Mouse (Mus musculus) kidney, postnatal 25 days (tissue): ENCODE results near the gene Ndufa9.

ENCODE experiments used
- DNase-seq, 2 experiments: peaks; one replicate each; pipeline ENCODE4 v3.0.0; 2021; ENCODE audit warnings: mixed read lengths in 2 of 2

Gene Ndufa9

DNA sequence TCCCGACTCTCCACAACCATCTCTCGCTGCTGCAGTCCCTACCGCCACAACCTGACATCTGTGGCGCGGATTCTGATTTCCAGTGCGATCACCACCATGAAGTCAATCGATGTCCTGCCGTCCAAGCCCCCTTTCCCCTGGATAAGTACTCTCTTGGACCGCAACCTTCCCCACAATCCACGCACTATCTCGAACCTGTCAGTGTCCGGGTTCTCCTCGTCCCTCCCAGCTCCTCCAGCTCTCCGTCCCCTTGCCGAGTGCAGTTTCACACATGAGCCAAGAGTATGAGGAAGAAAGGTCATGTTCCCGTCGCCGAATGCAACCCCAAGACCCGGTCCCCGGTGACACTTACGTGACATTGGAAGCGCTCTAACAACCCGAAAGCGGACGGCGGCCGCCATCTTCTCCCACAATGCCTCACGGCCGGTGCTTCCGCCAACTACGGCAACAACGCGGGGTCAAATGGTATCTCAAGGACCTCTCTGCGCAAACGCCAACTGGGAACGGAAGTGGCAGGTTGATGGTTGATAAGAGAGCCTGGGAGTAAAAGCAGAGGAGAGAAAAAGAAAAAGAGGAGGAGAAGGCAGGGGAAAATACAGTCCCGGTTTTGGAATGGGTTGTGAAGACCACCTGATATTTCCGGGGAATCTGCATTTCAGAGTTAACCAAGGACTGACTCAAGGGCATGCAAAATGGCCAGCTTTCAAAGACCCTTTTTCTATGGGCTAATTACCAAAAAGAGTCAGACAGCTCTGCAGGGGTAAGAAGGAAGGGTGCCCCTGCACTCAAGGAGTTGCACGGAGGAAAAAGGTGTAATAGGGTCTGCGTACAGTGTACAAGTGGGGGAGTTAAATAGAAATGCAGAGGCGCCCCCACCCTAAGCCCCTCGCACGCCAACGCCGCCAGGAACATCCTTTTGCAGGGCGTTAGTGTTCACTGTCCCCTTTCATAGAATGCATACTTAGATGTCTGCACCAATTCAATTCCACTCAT, at the start of gene Ndufa9:
Gene Ndufa9 (minus strand): TSS at position 425 of the 993 bp plus-strand sequence.
- DNase-seq: peak; percentile 97

GRCm38 (mm10) chr6:126877118-126877517, 28.2 kb upstream of the Ndufa9 start:
- no peak for DNase-seq

GRCm38 (mm10) chr6:126852881-126853280, 3.9 kb upstream of the Ndufa9 start, which contains the start of gene Akap3:
Gene Akap3, plus strand, starts transcription at chr6:126853098.
- DNase-seq: no peak

GRCm38 (mm10) chr6:126836628-126837027, 12.3 kb downstream of the Ndufa9 start:
- DNase-seq: no peak

GRCm38 (mm10) chr6:126823087-126823486, 25.8 kb downstream of the Ndufa9 start:
- no peak for DNase-seq

DNA sequence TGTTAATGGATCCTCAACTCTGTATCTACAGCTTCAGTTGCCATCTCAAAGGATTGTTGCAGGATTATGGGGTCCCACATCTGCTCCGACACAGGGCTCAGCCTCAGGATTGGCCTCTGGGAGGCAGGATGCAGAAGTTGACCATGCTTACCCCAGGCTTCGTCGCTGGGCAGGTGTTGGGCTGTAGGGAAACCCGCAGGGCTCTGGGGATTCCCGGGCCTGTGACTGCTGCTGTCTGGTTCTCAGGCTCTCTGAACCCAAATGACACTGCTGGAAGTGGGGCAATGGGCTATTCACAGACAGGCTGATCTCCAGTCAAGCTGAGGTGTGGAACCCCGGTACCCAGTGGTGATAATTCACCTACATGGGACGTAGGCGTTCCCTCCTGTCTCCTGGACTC, 32.6 kb downstream of the Ndufa9 start:
- no peak for DNase-seq

DNA sequence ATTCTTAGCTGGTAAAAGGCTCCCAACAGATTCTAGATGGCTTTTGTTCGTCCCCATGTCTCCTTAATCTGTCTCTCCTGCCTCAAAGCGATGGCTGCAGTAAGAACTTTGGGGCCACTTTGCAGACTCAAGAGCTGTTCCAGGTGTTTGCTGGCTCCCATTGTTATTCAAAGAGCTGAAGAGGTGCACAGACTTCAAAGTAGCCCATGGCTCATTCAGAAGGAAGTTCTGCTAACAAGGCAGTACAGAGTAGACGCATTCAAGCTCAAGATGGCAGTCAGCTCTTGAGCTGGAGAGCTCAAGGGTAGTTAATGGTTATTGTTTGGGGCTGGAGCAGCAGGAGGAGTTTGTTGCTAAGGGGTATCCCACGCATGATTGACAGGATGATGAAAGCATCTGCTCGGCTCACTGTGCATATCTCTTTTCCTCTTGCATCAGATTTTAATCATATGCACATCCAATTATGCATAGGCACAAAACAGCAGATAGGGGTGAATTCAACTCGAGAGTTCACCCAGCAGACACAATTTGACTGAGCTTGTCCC, 33.7 kb downstream of the Ndufa9 start:
- DNase-seq: no peak

- DNase-seq: no peak
Measured at GRCm38 (mm10) chr6:126811481-126811880, 37.5 kb downstream of the Ndufa9 start.

- no peak for DNase-seq
Measured at GRCm38 (mm10) chr6:126808561-126808960, 40.4 kb downstream of the Ndufa9 start.

DNA sequence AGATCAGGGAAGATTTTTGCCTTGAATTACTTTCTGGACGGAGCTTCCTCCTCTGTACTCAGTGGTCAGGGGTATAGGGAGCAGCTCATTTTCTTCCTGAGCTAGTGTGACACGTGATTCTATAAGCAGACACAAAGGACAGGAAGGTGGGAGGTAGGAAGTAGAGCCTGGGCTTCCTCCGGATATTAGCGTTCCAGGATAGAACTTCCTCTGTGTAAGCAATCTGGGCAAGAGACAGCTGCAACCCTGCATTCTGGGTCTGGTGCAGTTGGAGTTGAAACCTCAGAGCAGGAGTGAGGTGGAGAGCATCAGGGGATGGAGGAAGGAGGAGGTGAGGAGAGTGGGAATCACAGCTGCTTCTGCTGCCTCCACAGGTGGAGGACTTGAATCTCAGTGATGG, 40.8 kb downstream of the Ndufa9 start:
- DNase-seq: no peak

GRCm38 (mm10) chr6:126806783-126807182, 42.2 kb downstream of the Ndufa9 start:
- no peak for DNase-seq

DNA sequence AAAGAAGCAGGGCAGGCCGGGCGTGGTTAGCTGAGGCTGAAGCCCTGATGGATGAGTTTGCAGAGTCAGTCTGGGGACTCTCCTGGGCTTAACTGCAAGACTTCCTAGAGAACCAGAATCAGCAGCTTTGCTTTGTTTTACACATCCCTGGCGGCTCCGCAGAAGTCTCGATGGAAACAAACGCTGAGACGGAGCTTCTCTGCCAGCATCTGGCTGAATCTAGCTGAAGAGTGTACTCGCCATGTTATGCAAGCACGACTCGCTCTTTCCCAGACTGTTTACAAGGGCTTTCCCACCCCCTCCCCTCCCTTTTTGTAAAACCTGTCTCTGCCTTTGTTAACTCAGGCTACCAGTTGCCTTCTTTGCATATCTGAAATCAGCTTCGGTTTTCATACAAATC, 46.0 kb downstream of the Ndufa9 start:
- no peak for DNase-seq

- no peak for DNase-seq
Measured at GRCm38 (mm10) chr6:126794751-126795150, 54.2 kb downstream of the Ndufa9 start.

DNA sequence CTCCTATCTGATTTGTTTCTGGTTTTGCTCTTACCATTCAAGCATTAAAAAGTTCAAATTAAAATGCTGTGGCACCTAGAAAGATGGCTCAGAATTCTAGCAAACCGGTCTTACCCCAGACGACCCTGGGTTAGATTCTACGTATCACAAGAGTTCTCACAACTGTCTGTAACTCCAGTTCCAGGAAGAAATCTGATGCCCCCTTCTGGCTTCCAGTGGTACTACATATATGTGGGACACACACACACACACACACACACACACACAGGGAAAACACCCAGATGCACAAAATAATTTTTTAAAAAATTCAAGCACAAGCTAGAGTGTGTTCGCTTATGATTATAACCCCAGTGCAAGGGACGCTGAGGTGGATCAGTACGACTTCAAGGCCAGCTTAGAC, 55.2 kb downstream of the Ndufa9 start:
- no peak for DNase-seq

DNA sequence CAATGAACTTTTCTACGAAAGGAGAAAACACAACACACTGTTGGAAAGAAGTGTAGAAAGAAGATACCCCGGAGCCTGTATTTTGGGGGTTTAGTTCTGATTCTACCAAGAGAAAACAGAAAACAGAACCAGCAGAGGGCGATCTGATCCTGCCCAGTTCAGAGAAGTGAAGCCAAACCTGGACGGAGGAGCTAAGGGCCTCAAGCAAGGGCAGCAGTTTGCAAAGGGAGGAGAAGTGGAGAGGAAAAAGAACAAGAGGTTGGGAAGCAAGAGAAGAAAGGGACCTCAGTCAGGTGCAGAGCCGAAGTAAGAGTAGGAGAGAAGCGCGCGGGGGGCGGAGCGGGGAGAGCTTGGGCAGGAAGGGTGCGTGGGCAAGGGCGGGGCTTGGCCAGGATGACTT, 57.0 kb downstream of the Ndufa9 start:
- peak in 1 of 2 experiments; percentile 62 for DNase-seq

DNA sequence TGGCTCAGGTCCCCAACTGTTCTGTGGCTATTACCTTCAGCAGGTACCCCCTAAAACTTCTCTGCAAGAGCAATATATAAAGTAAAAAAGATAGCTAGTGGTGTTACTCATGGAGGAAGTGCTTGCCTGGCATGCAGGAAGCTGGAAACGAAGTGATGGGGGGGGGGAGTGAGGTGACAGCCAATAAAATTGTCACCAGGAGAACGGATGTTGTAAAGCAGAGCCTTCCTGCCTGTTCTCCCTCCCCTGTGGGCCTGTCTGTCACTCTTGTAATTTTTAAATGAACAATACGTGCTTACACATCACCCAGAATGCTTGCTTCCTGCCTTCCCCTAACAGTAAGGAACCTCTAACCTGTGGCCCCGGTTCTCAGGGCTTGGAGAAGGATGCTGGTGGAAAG, 57.4 kb downstream of the Ndufa9 start:
- no peak for DNase-seq

DNA sequence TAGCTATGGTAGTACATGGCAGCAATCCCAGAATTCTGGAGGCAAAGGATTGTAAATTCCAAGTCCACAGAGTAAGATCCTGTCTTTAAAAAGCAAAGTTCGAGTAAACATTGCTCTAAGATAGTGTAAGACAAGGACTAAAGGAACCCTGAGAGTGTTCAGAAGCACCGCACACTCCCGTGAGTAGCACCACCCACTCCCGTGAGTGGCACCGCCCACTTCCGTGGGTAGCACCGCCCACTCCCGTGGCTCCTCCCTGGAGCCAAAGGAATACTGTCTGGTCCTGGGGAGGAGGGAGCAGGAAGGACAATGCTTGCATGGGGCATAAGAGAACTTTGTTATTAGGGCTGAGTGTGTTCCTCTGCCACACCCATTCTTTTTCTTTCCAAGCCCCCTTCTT, 60.1 kb downstream of the Ndufa9 start:
- no peak for DNase-seq

DNA sequence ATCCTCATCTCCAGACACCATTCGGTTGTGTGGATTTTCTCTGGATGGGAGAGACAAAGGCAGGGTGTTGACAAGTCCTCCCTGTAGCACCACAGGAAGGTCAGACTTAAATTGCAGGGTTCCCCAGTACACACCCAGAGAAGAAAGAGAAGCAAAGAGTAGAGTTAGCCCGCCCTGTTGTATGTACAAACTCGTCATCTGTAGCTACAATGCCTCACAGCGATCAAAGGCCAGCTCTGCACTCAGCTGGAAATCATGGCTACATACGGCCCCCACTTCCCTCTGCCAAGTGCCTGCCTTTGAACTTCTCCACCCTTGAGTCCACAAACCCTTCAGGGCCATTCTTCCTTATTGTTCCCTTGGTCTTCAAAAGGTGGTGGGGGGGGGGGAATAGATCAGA, 64.7 kb downstream of the Ndufa9 start:
- DNase-seq: no peak

DNA sequence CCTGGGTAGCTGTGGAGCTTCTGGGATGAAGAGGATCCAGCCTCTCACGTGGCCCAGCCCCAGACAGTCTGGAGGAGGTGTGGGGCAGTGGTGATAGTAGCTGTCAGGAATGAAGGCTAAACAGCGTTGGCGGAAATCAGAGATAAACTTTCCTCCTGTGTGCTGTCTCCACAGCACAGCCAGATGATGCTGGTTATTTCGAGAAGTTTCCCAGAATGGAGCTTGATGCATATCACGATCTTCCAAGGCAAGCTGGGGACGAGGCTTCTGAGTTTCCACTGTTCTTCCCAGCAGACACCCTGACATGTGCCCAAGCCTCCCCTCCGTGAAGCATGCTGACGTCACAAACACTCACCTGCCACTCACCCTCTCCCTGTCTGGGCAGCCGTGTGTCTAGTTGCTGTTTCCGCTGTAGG, 65.3 kb downstream of the Ndufa9 start:
- no peak for DNase-seq

DNA sequence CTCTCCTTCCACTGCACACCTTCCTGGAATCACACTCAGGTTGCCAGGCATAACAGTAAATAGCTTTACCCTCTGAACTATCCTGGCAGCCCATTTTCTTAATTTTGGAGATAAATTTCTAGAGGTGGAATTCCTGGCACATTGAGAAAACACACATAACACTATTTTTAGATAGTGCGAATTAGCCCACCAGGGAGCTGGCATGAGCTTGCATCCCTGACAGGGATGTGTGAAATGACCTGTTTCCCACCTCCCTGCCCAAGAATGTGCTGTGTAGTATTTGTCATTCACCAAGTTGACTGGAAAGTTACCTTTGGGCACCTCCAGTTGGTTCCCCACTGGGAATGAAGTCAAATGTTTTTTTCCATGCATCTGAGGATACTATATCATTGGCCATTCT, 65.9 kb downstream of the Ndufa9 start:
- DNase-seq: no peak

- no peak for DNase-seq
Measured at GRCm38 (mm10) chr6:126777889-126778288, 71.0 kb downstream of the Ndufa9 start.

DNA sequence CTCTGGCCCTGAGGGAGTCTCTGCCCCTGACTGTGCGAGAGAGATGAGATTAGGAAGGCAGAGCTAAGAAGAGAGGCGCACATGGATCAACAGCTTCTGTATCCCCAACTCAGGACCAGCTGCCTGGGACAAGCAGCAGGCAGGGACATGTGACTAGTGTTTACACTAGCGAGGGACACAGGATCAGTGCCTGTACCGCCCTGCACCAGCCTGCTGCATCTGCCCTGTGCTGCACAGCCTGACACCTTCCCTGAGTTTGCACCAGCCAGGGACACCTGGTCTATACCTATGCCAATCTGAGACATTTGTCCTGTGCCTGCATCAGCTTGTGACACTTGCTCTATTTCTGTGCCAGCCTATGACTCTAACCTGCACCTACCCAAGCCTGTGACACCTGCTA, 75.1 kb downstream of the Ndufa9 start:
- DNase-seq: no peak

DNA sequence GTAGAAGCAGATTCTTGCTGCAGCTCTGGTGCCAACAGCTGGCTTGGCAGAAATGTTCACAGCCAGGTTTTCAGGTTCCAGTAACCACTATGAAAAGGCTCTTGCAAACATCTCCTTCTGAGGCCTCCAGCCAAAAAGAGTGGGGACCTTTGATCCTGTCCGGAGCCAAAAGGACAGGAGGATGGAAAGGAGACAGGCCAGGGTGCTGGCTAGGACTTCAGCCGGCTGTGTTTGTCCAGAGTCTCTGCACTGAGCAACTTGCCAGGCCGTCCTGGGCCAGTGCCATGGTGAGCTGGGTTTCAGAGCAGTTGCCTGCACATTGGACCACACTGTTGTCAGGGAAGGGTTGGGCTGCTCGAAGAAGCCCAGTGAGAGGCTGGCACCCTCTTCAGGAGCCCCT, 76.6 kb downstream of the Ndufa9 start:
- DNase-seq: peak; percentile 75 to 86
